Mouse (Mus musculus): Measurements from ENCODE around the gene Raet1e. TPM values are rescaled to one million over a fixed set of nuclear protein-coding genes. Genes with fewer than 3 reads are reported as not detected.
"Not testable (repeated sequence)": the region's sequence is repeated elsewhere in the genome, so short reads cannot be mapped to it uniquely, and the experiment has no call there.

Raet1e gene
- total and polyA plus RNA-seq, 3 experiments: 0.64 to 1.2 (median 0.85) TPM

- TF ChIP-seq IRF4 (IDR thresholded peaks at IDR 0.05; ENCODE audit: low read depth, low read length) (peak; percentile 54), MAFK (IDR thresholded peaks at IDR 0.05; ENCODE audit: insufficient replicate concordance, low read length) (peak; percentile 51; the same call in 1 of the 2 replicates), ETS1 (conservative IDR thresholded peaks at IDR 0.05; ENCODE audit: low read depth, low read length) (peak; percentile 20; the same call in 1 of the 2 replicates)
- H3K4me3 ChIP-seq (replicated peaks in 1 of 3; ENCODE audit: low read depth in 2 of 3, low read length in 2 of 3, poor library complexity in 1 of 3); H3K9ac ChIP-seq (ENCODE audit: insufficient read depth, low read depth); DNase-seq (ENCODE audit: extremely low read depth); in situ Hi-C loops (cut with MboI; ENCODE audit: low pct_ligation_motif_present, low pct_unique_long_range_greater_than_20kb, low sequenced_read_pairs); H3K27me3 ChIP-seq (replicated peaks); H3K36me3 ChIP-seq (replicated peaks in 1 of 2; ENCODE audit: control insufficient read depth in 1 of 2, insufficient read depth in 1 of 2, low read length in 1 of 2); H3K79me2 ChIP-seq (replicated peaks; ENCODE audit: control insufficient read depth, extremely low read depth, insufficient read depth, poor library complexity, severe bottlenecking); H3K4me1 ChIP-seq (ENCODE audit: control insufficient read depth in 1 of 2, insufficient read depth in 2 of 2); H3K27ac ChIP-seq (ENCODE audit: insufficient read depth, low read depth); H3K9me3 ChIP-seq (replicated peaks; ENCODE audit: low read length); dilution Hi-C loops (cut with MboI; ENCODE audit: extremely low pct_ligation_motif_present, extremely low pct_unique_long_range_greater_than_20kb, low sequenced_read_pairs); H3K4me2 ChIP-seq (ENCODE audit: insufficient read depth, low read depth, poor library complexity, severe bottlenecking): not testable (repeated sequence)
These were observed 43.0 kb downstream of the Raet1e start for GRCm38 (mm10) chr10:22201352-22201751.

- DNase-seq (ENCODE audit: extremely low read depth); H3K27ac ChIP-seq (ENCODE audit: insufficient read depth, low read depth); H3K4me2 ChIP-seq (ENCODE audit: insufficient read depth, low read depth, poor library complexity, severe bottlenecking); H3K36me3 ChIP-seq (replicated peaks in 1 of 2; ENCODE audit: control insufficient read depth in 1 of 2, insufficient read depth in 1 of 2, low read length in 1 of 2); in situ Hi-C loops (cut with MboI; ENCODE audit: low pct_ligation_motif_present, low pct_unique_long_range_greater_than_20kb, low sequenced_read_pairs); H3K9ac ChIP-seq (ENCODE audit: insufficient read depth, low read depth); H3K79me2 ChIP-seq (replicated peaks; ENCODE audit: control insufficient read depth, extremely low read depth, insufficient read depth, poor library complexity, severe bottlenecking); dilution Hi-C loops (cut with MboI; ENCODE audit: extremely low pct_ligation_motif_present, extremely low pct_unique_long_range_greater_than_20kb, low sequenced_read_pairs); H3K27me3 ChIP-seq (replicated peaks); H3K9me3 ChIP-seq (replicated peaks; ENCODE audit: low read length); H3K4me3 ChIP-seq (replicated peaks in 1 of 3; ENCODE audit: low read depth in 2 of 3, low read length in 2 of 3, poor library complexity in 1 of 3); H3K4me1 ChIP-seq (ENCODE audit: control insufficient read depth in 1 of 2, insufficient read depth in 2 of 2): not testable (repeated sequence)
These were observed 44.6 kb downstream of the Raet1e start for GRCm38 (mm10) chr10:22202784-22203583.

DNA sequence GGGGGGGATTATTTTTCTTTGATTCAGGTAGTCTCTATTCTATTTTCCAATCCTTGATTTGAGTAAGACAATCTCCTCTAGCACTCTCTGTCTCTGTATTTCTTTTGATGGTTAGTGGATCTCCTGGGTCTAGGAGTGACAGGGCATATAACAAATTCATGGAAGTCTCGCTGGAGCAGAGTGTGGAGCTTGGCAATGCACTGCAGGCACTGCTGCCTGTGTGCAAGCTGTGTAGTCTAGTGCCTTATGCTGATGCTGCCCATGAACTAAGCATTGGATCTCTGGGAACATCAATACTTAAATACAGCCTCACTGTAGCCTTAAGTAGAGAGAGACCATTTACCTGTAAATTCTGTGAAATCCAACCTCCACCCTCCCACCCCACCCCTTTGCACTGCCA is 48.1 kb downstream of the Raet1e start:
- H3K9me3 ChIP-seq (replicated peaks; ENCODE audit: low read length); H3K4me1 ChIP-seq (ENCODE audit: control insufficient read depth in 1 of 2, insufficient read depth in 2 of 2); dilution Hi-C loops (cut with MboI; ENCODE audit: extremely low pct_ligation_motif_present, extremely low pct_unique_long_range_greater_than_20kb, low sequenced_read_pairs); H3K4me3 ChIP-seq (replicated peaks in 1 of 3; ENCODE audit: low read depth in 2 of 3, low read length in 2 of 3, poor library complexity in 1 of 3); H3K36me3 ChIP-seq (replicated peaks in 1 of 2; ENCODE audit: control insufficient read depth in 1 of 2, insufficient read depth in 1 of 2, low read length in 1 of 2); H3K4me2 ChIP-seq (ENCODE audit: insufficient read depth, low read depth, poor library complexity, severe bottlenecking); H3K9ac ChIP-seq (ENCODE audit: insufficient read depth, low read depth); H3K27ac ChIP-seq (ENCODE audit: insufficient read depth, low read depth); H3K79me2 ChIP-seq (replicated peaks; ENCODE audit: control insufficient read depth, extremely low read depth, insufficient read depth, poor library complexity, severe bottlenecking); H3K27me3 ChIP-seq (replicated peaks); in situ Hi-C loops (cut with MboI; ENCODE audit: low pct_ligation_motif_present, low pct_unique_long_range_greater_than_20kb, low sequenced_read_pairs); DNase-seq (ENCODE audit: extremely low read depth): not testable (repeated sequence)

- H3K9me3 ChIP-seq (replicated peaks; ENCODE audit: low read length); H3K79me2 ChIP-seq (replicated peaks; ENCODE audit: control insufficient read depth, extremely low read depth, insufficient read depth, poor library complexity, severe bottlenecking); H3K9ac ChIP-seq (ENCODE audit: insufficient read depth, low read depth); H3K4me2 ChIP-seq (ENCODE audit: insufficient read depth, low read depth, poor library complexity, severe bottlenecking); H3K27me3 ChIP-seq (replicated peaks); H3K36me3 ChIP-seq (replicated peaks in 1 of 2; ENCODE audit: control insufficient read depth in 1 of 2, insufficient read depth in 1 of 2, low read length in 1 of 2); H3K4me3 ChIP-seq (replicated peaks in 1 of 3; ENCODE audit: low read depth in 2 of 3, low read length in 2 of 3, poor library complexity in 1 of 3); in situ Hi-C loops (cut with MboI; ENCODE audit: low pct_ligation_motif_present, low pct_unique_long_range_greater_than_20kb, low sequenced_read_pairs); dilution Hi-C loops (cut with MboI; ENCODE audit: extremely low pct_ligation_motif_present, extremely low pct_unique_long_range_greater_than_20kb, low sequenced_read_pairs); H3K27ac ChIP-seq (ENCODE audit: insufficient read depth, low read depth); H3K4me1 ChIP-seq (ENCODE audit: control insufficient read depth in 1 of 2, insufficient read depth in 2 of 2): not testable (repeated sequence)
- peak; percentile 50 for DNase-seq (ENCODE audit: extremely low read depth)
- TF ChIP-seq RAD21 (IDR thresholded peaks at IDR 0.05; ENCODE audit: low read depth, low read length): peak; percentile 16
- peak in 1 of 2 experiments; percentile 41; a peak in 2 of 4 replicates for TF ChIP-seq CTCF (conservative IDR thresholded peaks at IDR 0.05 in 1 of 2, IDR thresholded peaks at IDR 0.05 in 1 of 2; ENCODE audit: low read depth in 2 of 2, low read length in 2 of 2)
- TF ChIP-seq SMC3 (IDR thresholded peaks at IDR 0.05; ENCODE audit: low read depth, low read length): peak; percentile 32
These were observed 53.8 kb downstream of the Raet1e start for GRCm38 (mm10) chr10:22212012-22212696.

DNA sequence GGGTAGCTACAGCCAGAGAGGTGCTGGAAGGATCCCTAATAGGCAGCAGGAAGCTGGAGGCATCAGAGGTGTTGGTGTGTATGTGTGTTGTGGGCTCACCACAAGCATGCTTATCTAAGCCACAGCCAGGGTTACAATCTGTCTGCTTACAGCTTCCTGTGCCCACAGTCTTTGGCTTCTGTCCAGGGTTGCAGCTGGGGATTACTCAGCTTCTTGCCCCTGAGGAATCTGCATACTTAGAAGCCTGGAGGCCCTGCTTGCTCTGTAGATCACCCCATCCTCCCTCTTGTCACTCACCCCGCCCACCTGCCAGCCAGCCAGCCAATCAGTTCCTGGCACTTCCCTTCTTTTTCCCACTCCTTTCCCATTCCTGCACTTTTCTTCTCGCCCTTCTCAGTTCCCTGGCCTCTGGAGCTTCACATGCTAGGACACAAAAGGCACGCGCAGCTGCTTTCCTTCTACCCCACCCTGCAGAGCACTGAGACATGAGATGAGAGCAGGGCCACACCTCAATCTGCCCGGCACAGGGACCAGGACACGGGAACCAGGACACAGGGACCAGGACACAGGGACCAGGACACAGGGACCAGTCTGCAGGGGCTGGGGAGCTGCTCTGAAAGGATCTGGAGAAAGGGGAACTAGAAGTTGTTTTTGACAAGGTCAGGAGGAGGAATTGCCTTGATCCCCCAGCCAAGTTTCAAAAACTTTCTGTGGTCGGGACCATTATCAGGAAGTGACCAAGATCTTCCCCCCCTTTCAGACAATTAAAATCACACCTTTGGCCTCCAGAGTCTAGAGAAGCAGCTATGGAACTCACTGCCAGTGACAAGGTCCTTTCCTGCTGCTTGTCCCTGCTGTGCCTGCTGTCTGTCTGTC is 65.3 kb downstream of the Raet1e start:
- H3K4me2 ChIP-seq (ENCODE audit: insufficient read depth, low read depth, poor library complexity, severe bottlenecking); dilution Hi-C loops (cut with MboI; ENCODE audit: extremely low pct_ligation_motif_present, extremely low pct_unique_long_range_greater_than_20kb, low sequenced_read_pairs); H3K27me3 ChIP-seq (replicated peaks); H3K4me1 ChIP-seq (ENCODE audit: control insufficient read depth in 1 of 2, insufficient read depth in 2 of 2); H3K9ac ChIP-seq (ENCODE audit: insufficient read depth, low read depth); DNase-seq (ENCODE audit: extremely low read depth); H3K27ac ChIP-seq (ENCODE audit: insufficient read depth, low read depth); H3K79me2 ChIP-seq (replicated peaks; ENCODE audit: control insufficient read depth, extremely low read depth, insufficient read depth, poor library complexity, severe bottlenecking); H3K4me3 ChIP-seq (replicated peaks in 1 of 3; ENCODE audit: low read depth in 2 of 3, low read length in 2 of 3, poor library complexity in 1 of 3); in situ Hi-C loops (cut with MboI; ENCODE audit: low pct_ligation_motif_present, low pct_unique_long_range_greater_than_20kb, low sequenced_read_pairs); H3K9me3 ChIP-seq (replicated peaks; ENCODE audit: low read length); H3K36me3 ChIP-seq (replicated peaks in 1 of 2; ENCODE audit: control insufficient read depth in 1 of 2, insufficient read depth in 1 of 2, low read length in 1 of 2): not testable (repeated sequence)

All from CH12.LX (cell line).